Mouse (Mus musculus) limb, embryonic 10.5 days (tissue): ENCODE results near the gene Msln. TPM values are rescaled to one million over a fixed set of nuclear protein-coding genes. Genes with fewer than 3 reads are reported as not detected.

Experiments used
- DNase-seq: peaks from one replicate; pipeline ENCODE4 v3.0.0-alpha.2; 2017; ENCODE audit warnings: low spot score
- H3K27ac ChIP-seq: fragments of 300-500 bp; sonication (generic); 2 replicates; pipeline ENCODE4 v1.5.1; 2016; ENCODE audit warnings: mild to moderate bottlenecking
- H3K27me3 ChIP-seq: fragments of 300-500 bp; sonication (generic); 2 replicates; pipeline ENCODE4 v1.6.1; 2016; ENCODE audit warnings: low read depth, mild to moderate bottlenecking; ENCODE audit not compliant: poor library complexity, severe bottlenecking
- H3K36me3 ChIP-seq: fragments of 300-500 bp; sonication (generic); 2 replicates; pipeline ENCODE4 v1.6.1; 2016; ENCODE audit warnings: mild to moderate bottlenecking, moderate library complexity
- H3K4me1 ChIP-seq: fragments of 300-500 bp; sonication (generic); 2 replicates; pipeline ENCODE4 v1.6.1; 2016
- H3K4me3 ChIP-seq: fragments of 300-500 bp; sonication (generic); 2 replicates; pipeline ENCODE4 v1.5.1; 2016; ENCODE audit warnings: mild to moderate bottlenecking, moderate library complexity
- H3K9me3 ChIP-seq: fragments of 300-500 bp; sonication (generic); replicated peaks from 2 replicates; pipeline ENCODE4 v1.6.1; 2016; ENCODE audit warnings: mild to moderate bottlenecking
- WGBS: fragments of 180-500 bp; shearing (Covaris S2); methylation state at CpG from one replicate; pipeline ENCODE4 v1.1.7; 2016; 5-methylcytosine and 5-hydroxymethylcytosine counted together
- polyA plus RNA-seq: library from polyadenylated mRNA; unstranded; fragments of >200 nt; fragmentation: Nextera tagmentation; extraction: Ambion mirVana; gene quantifications from 2 replicates; pipeline ENCODE4 v1.2.1, GENCODE M21; 2016

Msln gene
- polyA plus RNA-seq, 1 experiment from 2014 or later, result not detected

- peak; percentile 94 for DNase-seq
- peaks cover 27% of the 10 kb centered on the region for H3K36me3 ChIP-seq
- no peak overlapping the region for H3K4me3 ChIP-seq
- no peak overlapping the region for H3K27ac ChIP-seq
- 18% methylated on average over 2 of the region's 2 CpGs for WGBS
- H3K4me1 ChIP-seq, result peaks cover 13% of the 10 kb centered on the region
- H3K27me3 ChIP-seq, result no peaks in the 10 kb centered on the region
- no peaks in the 10 kb centered on the region for H3K9me3 ChIP-seq
Observed at GRCm38 (mm10) chr17:25732082-25732481, 22.1 kb downstream of the Msln start.

GRCm38 (mm10) chr17:25728009-25728270, 26.2 kb downstream of the Msln start:
- Histone ChIP-seq H3K4me3 (peak overlapping the region; percentile 77), H3K27me3 (no peaks in the 10 kb centered on the region), H3K27ac (peak overlapping the region; percentile 86), H3K36me3 (peaks cover 56% of the 10 kb centered on the region), H3K9me3 (no peaks in the 10 kb centered on the region), H3K4me1 (peaks cover 26% of the 10 kb centered on the region)
- DNase-seq, result no peak
- 25% methylated on average over 4 of the region's 4 CpGs for WGBS

- DNase-seq, result peak; percentile 95
- Histone ChIP-seq H3K27ac (peak within 1 kb of the TSS; percentile 86), H3K4me3 (peak within 1 kb of the TSS; percentile 77), H3K27me3 (no peaks in the 10 kb centered on the region), H3K36me3 (peaks cover 61% of the 10 kb centered on the region), H3K9me3 (no peaks in the 10 kb centered on the region), H3K4me1 (peaks cover 26% of the 10 kb centered on the region)
- under 1% methylated on average over 37 of the region's 37 CpGs for WGBS
Observed at GRCm38 (mm10) chr17:25727265-25728008, 26.7 kb downstream of the Msln start, which contains the start of the genes Chtf18 and Rpusd1. Gene Chtf18, minus strand, starts transcription at chr17:25727419. Gene Rpusd1, plus strand, starts transcription at chr17:25727670.

- no peak for DNase-seq
- no peak overlapping the region for H3K4me3 ChIP-seq
- peaks cover 26% of the 10 kb centered on the region for H3K4me1 ChIP-seq
- no peaks in the 10 kb centered on the region for H3K27me3 ChIP-seq
- no peak overlapping the region for H3K27ac ChIP-seq
- H3K36me3 ChIP-seq, result peaks cover 69% of the 10 kb centered on the region
- H3K9me3 ChIP-seq, result no peaks in the 10 kb centered on the region
- WGBS, result 91% methylated on average over 6 of the region's 6 CpGs
Observed at GRCm38 (mm10) chr17:25725264-25725663, 28.9 kb downstream of the Msln start.

- Histone ChIP-seq H3K4me3 (no peak overlapping the region), H3K9me3 (no peaks in the 10 kb centered on the region), H3K27me3 (no peaks in the 10 kb centered on the region), H3K27ac (no peak overlapping the region), H3K36me3 (peaks cover 71% of the 10 kb centered on the region), H3K4me1 (peaks cover 26% of the 10 kb centered on the region)
- WGBS, result 75% methylated on average over 7 of the region's 7 CpGs
- DNase-seq, result no peak
Observed at GRCm38 (mm10) chr17:25723919-25724318, 30.3 kb downstream of the Msln start.

- Histone ChIP-seq H3K4me3 (no peak overlapping the region), H3K36me3 (peaks cover 74% of the 10 kb centered on the region), H3K4me1 (peaks cover 23% of the 10 kb centered on the region), H3K27me3 (peaks cover 4% of the 10 kb centered on the region), H3K27ac (no peak overlapping the region), H3K9me3 (no peaks in the 10 kb centered on the region)
- WGBS, result 96% methylated on average over 19 of the region's 19 CpGs
- DNase-seq, result no peak
Observed at GRCm38 (mm10) chr17:25723470-25723869, 30.7 kb downstream of the Msln start.

- no peak for DNase-seq
- H3K27ac ChIP-seq, result no peak overlapping the region
- H3K27me3 ChIP-seq, result peaks cover 24% of the 10 kb centered on the region
- 93% methylated on average over 5 of the region's 5 CpGs for WGBS
- H3K36me3 ChIP-seq, result peaks cover 77% of the 10 kb centered on the region
- no peaks in the 10 kb centered on the region for H3K9me3 ChIP-seq
- no peak overlapping the region for H3K4me3 ChIP-seq
- peaks cover 25% of the 10 kb centered on the region for H3K4me1 ChIP-seq
Observed at GRCm38 (mm10) chr17:25721476-25721875, 32.7 kb downstream of the Msln start.

GRCm38 (mm10) chr17:25717691-25718090, 36.5 kb downstream of the Msln start:
- WGBS, result 10% methylated on average over 6 of the region's 6 CpGs
- DNase-seq, result peak; percentile 49
- H3K4me3 ChIP-seq, result peak overlapping the region; percentile 53
- H3K27me3 ChIP-seq, result peaks cover 36% of the 10 kb centered on the region
- H3K27ac ChIP-seq, result peak overlapping the region; percentile 66
- H3K4me1 ChIP-seq, result peaks cover 24% of the 10 kb centered on the region
- peaks cover 44% of the 10 kb centered on the region for H3K36me3 ChIP-seq
- H3K9me3 ChIP-seq, result no peaks in the 10 kb centered on the region

GRCm38 (mm10) chr17:25716711-25717637, 37.2 kb downstream of the Msln start, which contains the start of gene Gng13:
Gene Gng13, plus strand, starts transcription at chr17:25717171.
- peak within 1 kb of the TSS; percentile 53 for H3K4me3 ChIP-seq
- peaks cover 24% of the 10 kb centered on the region for H3K4me1 ChIP-seq
- H3K27me3 ChIP-seq, result peaks cover 36% of the 10 kb centered on the region
- H3K27ac ChIP-seq, result peak within 1 kb of the TSS; percentile 66
- DNase-seq, result peak; percentile 63
- peaks cover 37% of the 10 kb centered on the region for H3K36me3 ChIP-seq
- no peaks in the 10 kb centered on the region for H3K9me3 ChIP-seq
- WGBS, result 2% methylated on average over 45 of the region's 45 CpGs

GRCm38 (mm10) chr17:25716130-25716529, 38.0 kb downstream of the Msln start:
- Histone ChIP-seq H3K4me3 (0 out of 2 replicates have a peak overlapping the region, but pooled peaks have one; percentile 53), H3K36me3 (peaks cover 29% of the 10 kb centered on the region), H3K4me1 (peaks cover 24% of the 10 kb centered on the region), H3K27ac (no peak overlapping the region), H3K27me3 (peaks cover 36% of the 10 kb centered on the region), H3K9me3 (no peaks in the 10 kb centered on the region)
- WGBS, result 5% methylated on average over 6 of the region's 6 CpGs
- DNase-seq, result peak; percentile 40

- Histone ChIP-seq H3K36me3 (peaks cover 24% of the 10 kb centered on the region), H3K4me3 (no peak overlapping the region), H3K27me3 (peaks cover 36% of the 10 kb centered on the region), H3K4me1 (peaks cover 24% of the 10 kb centered on the region), H3K27ac (no peak overlapping the region), H3K9me3 (no peaks in the 10 kb centered on the region)
- 42% methylated on average over 3 of the region's 3 CpGs for WGBS
- DNase-seq, result no peak
Observed at GRCm38 (mm10) chr17:25715627-25716026, 38.6 kb downstream of the Msln start.

- H3K9me3 ChIP-seq, result no peaks in the 10 kb centered on the region
- WGBS, result 88% methylated on average over 4 of the region's 4 CpGs
- peaks cover 9% of the 10 kb centered on the region for H3K27me3 ChIP-seq
Observed at GRCm38 (mm10) chr17:25711136-25711535, 43.0 kb downstream of the Msln start.

GRCm38 (mm10) chr17:25709994-25710393, 44.2 kb downstream of the Msln start:
- Histone ChIP-seq H3K27ac (no peak overlapping the region), H3K4me3 (no peak overlapping the region), H3K36me3 (no peaks in the 10 kb centered on the region), H3K9me3 (no peaks in the 10 kb centered on the region), H3K4me1 (no peaks in the 10 kb centered on the region), H3K27me3 (no peaks in the 10 kb centered on the region)
- no peak for DNase-seq
- 96% methylated on average over 2 of the region's 2 CpGs for WGBS

More at GRCm38 (mm10) chr17:25711136-25711535, 43.0 kb downstream of the Msln start:
- Histone ChIP-seq H3K4me3 (no peak overlapping the region), H3K27ac (no peak overlapping the region), H3K4me1 (peaks cover 4% of the 10 kb centered on the region), H3K36me3 (no peaks in the 10 kb centered on the region)
- DNase-seq, result no peak
